14 mouse cellular contexts compared by ENCODE assay signal in genomic region chr3:16007827-16008226, GRCm38 (mm10). TPM values are rescaled to one million over a fixed set of nuclear protein-coding genes. Genes with fewer than 3 reads are reported as not detected.
"Had no signal": no experiment of that assay in that cellular context is flagged by ENCODE, and none has a peak within 500 bp of the region (broad histone marks: within the 10 kb centered on the region; RNA-seq: fewer than 3 reads in every experiment).

No protein-coding gene starts in this region.

- DNase-seq: kidney, adult 11 months; kidney, postnatal 10 days; kidney, postnatal 4 days; liver, embryonic 13.5 days; right cerebral cortex, postnatal 14 days; thymus, postnatal 4 days had no signal

- H3K4me3 ChIP-seq: layer of hippocampus, adult 2 months; limb, embryonic 15.5 days; liver, embryonic 13.5 days; midbrain, embryonic 13.5 days; neural tube, embryonic 13.5 days had no signal

- H3K27ac ChIP-seq: layer of hippocampus, adult 2 months; limb, embryonic 15.5 days; liver, embryonic 13.5 days; midbrain, embryonic 13.5 days; neural tube, embryonic 13.5 days; stomach, postnatal 0 days had no signal

- ATAC-seq: midbrain, embryonic 13.5 days had no signal

- H3K36me3 ChIP-seq: limb, embryonic 15.5 days; liver, embryonic 13.5 days; midbrain, embryonic 13.5 days; neural tube, embryonic 13.5 days had no signal

- H3K9me3 ChIP-seq: limb, embryonic 15.5 days; liver, embryonic 13.5 days; midbrain, embryonic 13.5 days; neural tube, embryonic 13.5 days had no signal

- H3K4me1 ChIP-seq: limb, embryonic 15.5 days; liver, embryonic 13.5 days; midbrain, embryonic 13.5 days; neural tube, embryonic 13.5 days had no signal

- H3K27me3 ChIP-seq: limb, embryonic 15.5 days; liver, embryonic 13.5 days; midbrain, embryonic 13.5 days; neural tube, embryonic 13.5 days had no signal

RNA-seq across cellular contexts. Expression of gene Gm5150, which starts 1.6 kb away (rescaled TPM):
- total RNA-seq: layer of hippocampus, adult 2 months; layer of hippocampus, postnatal 10 days had no signal
- polyA plus RNA-seq: kidney, embryonic 14.5 days; limb, embryonic 11.5 days; limb, embryonic 15.5 days; midbrain, embryonic 13.5 days; neural tube, embryonic 13.5 days had no signal
